Mouse (Mus musculus) embryo, embryonic 11.5 days (tissue): ENCODE results near the gene Gm10491.

Experiments used
- DNase-seq: peaks from one replicate; pipeline ENCODE4 v3.0.0-alpha.2; 2012; ENCODE audit warnings: low read depth, low spot score

Gm10491 gene

DNA sequence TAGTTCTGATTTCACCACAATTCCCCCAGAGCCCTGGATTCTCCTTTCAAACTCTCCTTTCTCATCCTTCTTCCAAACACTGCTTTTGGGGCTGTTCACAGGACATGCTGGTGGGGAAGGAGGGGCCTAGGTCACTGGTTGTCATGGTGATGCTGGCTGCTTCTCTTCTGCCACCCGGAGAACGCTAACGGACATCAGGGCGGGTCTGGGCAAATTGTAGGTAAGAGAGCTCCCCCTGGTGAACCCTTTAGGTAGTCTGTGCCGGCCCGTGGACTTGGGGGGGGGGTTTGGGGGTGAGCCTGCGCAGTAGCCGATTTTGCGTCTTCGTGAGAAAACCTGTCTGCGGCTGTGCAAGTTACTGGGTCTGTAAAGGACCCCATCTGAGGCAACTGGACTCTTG is 27.8 kb downstream of the Gm10491 start:
- peak; percentile 59 for DNase-seq

DNA sequence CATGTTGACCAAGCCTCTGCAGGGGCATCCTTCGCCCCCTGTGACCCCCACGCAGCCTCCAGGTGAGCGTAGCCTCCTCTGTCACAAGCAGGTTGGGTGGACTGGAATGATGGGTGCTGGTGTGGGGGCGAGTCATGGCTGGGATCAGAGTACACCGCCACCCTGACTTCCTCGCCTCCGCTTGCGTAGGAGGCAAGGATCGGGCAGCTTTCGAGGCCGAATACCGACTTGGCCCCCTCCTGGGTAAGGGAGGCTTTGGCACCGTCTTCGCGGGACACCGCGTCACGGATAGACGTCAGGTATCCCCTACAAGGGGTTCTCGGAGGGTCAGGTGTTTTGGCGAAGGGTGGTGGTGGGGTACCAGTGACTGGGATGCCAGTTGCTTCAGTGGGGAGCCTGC is 29.1 kb downstream of the Gm10491 start:
- DNase-seq: no peak

DNA sequence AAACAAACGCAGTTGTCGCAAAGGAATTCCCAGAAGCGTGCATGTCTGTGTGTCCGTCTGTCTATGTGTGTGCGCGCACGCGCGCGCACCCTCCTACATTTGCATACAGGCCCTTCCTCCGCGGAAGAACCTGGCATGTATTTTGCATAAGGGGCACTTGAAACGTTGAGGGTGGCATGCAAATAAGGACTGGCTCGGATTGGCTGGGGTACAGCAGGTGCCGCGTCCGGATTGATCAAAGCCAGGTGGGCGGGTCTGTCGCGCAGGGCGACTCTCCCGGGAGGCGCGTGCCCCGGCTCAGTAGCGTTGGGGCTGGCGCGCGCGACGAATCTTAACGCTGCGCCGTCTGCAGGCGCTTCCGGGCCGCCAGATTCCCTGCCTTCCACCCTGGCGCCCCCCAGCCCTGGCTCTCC is 29.6 kb downstream of the Gm10491 start, which contains the start of gene Pim2:
TSS of gene Pim2 (plus strand) at position 256 of the 413 bp plus-strand sequence.
- peak; percentile 55 for DNase-seq

DNA sequence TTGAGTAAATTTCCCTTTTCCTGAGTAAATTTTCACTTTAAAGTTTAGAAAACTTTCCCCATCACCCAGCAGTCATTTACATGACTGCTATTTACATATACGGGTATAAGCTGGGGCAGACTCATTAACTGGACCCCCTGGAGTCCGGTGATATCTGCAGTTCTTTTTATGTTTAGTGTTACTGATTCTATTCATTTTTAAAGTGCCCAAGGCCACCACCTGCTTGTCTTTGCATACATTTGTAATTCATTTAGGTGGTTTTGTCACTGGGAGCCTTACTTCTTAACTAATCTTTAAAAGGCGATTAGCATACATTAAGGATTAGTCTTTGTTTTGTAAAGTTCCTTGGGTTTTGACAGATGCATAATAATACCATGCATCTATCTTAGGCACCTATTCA is 37.8 kb downstream of the Gm10491 start:
- no peak for DNase-seq

DNA sequence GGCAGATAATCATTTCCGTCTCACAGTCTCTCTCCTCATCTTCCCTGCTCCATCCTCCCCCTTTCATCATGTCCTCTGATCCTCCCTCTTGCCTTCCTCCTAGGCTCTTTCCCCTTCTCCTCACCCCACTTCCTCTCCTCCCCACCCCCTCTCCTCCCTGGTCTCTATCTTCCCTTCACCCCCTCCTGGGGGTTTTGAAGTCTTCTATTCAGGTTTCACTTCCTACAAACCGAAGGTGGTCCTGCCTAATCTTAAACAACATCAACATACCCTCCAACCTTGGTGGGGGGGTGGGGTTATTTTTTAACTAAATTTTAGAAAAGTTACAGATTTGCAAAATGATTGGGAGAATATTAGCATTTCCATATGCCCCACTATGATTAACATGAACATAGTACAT is 39.1 kb downstream of the Gm10491 start:
- no peak for DNase-seq

DNA sequence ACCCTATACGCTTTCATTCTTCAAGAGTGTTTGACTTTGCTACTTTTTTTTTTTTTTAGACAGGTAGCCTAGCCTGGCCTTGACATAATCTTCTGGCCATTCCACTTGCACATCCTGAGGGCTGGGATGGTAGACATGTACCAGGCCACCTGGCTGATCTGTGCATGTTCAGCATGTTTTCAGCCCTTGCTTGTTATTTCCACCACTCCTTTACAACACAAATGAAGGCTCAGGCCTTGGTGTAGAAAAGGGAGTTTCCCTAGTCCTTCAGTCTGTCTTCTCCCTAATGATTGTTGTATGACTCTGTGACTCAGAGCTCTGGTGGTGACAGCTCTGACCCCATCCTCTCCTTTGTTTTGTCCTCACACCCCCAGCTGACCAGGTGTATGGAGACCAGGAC is 40.5 kb downstream of the Gm10491 start:
- no peak for DNase-seq

DNA sequence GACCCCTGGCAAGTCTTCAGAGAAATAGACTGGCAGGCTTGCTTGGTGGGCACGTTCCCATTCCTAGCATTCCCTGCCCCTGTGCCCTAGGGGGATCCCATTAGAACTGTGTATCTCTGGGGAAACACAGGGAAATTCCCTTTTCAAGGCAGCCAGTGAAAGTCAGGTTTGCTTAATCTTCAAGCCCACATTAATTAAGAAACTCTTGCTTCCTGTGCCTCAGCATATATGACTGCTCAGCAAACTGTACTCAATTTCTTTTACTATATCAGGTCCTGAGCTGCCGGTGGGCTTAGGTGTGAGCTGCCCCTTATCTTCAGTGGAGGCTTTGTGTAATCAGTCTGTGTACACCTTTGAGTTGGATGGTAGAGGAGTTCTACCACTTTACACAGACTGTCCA is 41.8 kb downstream of the Gm10491 start:
- DNase-seq: no peak

DNA sequence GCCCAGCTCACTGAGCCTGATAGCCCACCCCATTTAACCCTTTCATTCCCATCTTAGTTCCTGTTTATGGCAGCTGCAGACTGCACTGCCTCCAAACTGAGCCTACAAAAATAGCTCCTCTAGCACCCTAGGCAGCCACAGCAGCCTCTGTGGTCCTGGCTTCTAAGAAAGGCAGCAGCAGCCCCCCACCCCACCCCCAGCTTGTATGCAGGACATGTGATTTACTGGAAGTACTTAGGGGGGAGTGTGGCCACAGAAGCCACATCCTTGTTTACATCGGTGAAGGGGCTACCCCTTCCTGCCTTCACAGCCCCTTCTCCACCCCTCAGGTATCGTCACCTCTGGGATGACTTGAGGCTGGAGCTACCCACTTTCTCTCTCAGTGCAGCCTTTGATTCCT is 42.3 kb downstream of the Gm10491 start:
- no peak for DNase-seq

DNA sequence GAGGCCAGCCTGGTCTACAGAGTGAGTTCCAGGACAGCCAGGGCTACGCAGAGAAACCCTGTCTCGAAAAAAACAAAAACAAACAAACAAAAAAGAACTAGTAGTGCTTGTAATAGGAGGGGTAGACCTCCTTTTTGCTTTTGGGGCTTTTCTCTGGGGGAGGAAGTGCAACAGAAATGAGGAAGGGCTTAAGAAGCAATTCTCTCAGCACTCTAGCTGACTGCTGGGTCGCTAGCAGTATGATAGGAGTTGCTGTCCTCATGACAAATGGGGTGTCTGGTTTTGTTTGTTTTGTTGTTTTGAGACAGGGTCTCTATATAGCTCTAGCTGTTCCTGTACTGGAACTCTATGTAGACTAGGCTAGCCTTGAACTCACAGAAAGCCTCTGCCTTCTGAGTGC is 43.1 kb downstream of the Gm10491 start:
- DNase-seq: no peak

DNA sequence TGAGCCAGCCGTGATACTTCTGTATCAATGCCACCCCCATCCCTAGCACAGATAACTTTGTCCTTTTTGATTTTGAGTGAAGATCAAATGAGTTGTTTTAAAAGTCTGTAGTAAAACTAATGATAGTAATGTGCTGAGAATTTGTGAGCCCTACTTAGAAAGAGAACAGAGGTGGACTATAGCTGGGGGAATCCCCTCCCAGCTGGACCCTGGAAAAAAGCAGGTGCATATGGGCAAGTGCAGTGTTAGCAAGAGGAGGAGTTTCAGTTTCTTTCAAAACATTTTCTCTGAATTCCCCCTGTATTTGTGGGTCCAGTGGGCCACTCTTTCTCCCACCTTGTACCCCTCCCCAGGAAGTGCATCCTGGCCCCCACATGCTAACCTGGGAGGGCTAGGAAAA is 44.5 kb downstream of the Gm10491 start:
- DNase-seq: no peak

DNA sequence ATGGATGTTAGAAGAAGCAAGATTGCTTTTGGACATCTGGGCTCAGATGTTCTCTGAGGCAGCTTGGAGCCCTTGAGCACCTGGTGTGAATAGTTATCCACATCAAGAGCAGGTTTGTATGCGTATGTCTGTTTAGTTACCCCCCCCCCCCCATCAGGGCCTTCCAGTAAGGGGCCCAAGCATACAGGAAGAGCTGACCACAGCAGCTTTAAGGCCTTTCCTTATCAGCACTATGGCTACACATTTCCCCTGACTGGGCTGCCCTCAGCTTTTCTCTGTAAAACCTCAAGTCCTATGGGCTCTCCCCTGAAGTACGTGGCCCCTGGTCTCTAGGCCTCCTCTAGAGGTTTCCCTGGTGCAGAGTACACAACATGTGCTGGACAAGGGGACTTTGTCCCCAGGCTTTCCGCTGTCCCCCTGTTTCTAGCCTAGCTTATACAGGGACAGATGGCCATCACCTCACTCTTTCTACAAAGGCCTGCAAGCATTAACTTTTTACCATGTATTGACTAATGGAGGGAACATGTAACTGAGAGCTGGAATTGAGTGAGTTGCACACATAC is 48.4 kb downstream of the Gm10491 start:
- no peak for DNase-seq
